Mouse (Mus musculus) kidney, adult 2 months (tissue): Measurements from ENCODE around the gene Nfib. TPM values are rescaled to one million over a fixed set of nuclear protein-coding genes. Genes with fewer than 3 reads are reported as not detected.
A peak's percentile ranks its signal among the peaks of the same experiment; 100 is the strongest.

Experiments used
- DNase-seq: peaks from one replicate; pipeline ENCODE4 v3.0.0; 2021
- H3K27ac ChIP-seq: fragments of 200-500 bp; 2 replicates; pipeline ENCODE4 v1.5.1; 2012; ENCODE audit warnings: low read depth, low read length, control low read depth, inconsistent platforms; ENCODE audit not compliant: insufficient read depth
- H3K27me3 ChIP-seq: fragments of 200-500 bp; replicated peaks from 2 replicates; pipeline ENCODE4 v1.6.1; 2012; ENCODE audit warnings: mild to moderate bottlenecking, moderate library complexity, low read length, inconsistent platforms; ENCODE audit not compliant: control insufficient read depth, insufficient read depth
- H3K36me3 ChIP-seq: fragments of 200-500 bp; 2 replicates; pipeline ENCODE4 v1.6.1; 2012; ENCODE audit warnings: mild to moderate bottlenecking, moderate library complexity, low read length, inconsistent platforms; ENCODE audit not compliant: control insufficient read depth, insufficient read depth
- H3K4me1 ChIP-seq: fragments of 200-500 bp; 2 replicates; pipeline ENCODE4 v1.6.1; 2011; ENCODE audit warnings: low read length; ENCODE audit not compliant: control insufficient read depth, insufficient read depth
- H3K4me3 ChIP-seq: fragments of 200-500 bp; 2 replicates; pipeline ENCODE4 v1.5.1; 2011; ENCODE audit warnings: mild to moderate bottlenecking, low read depth, low read length, control low read depth; ENCODE audit not compliant: insufficient read depth
- CTCF ChIP-seq: fragments of 200-500 bp; conservative IDR thresholded peaks from 2 replicates; pipeline ENCODE4 v1.5.1; 2011; ENCODE audit warnings: low read depth, mild to moderate bottlenecking, control low read depth, low read length, moderate library complexity, mixed read lengths; ENCODE audit not compliant: insufficient read depth, insufficient read length
- POLR2A ChIP-seq: fragments of 200-500 bp; IDR thresholded peaks from one replicate; pipeline ENCODE4 v1.6.1; 2011; ENCODE audit warnings: low read depth, low read length, control low read depth
- WGBS: fragments of 180-500 bp; shearing (Covaris S2); methylation state at CpG from one replicate; pipeline ENCODE4 v1.1.7; 2018; 5-methylcytosine and 5-hydroxymethylcytosine counted together
- polyA plus RNA-seq: library from polyadenylated mRNA; depleted of rRNA; stranded (reverse); fragments of >200 nt; gene quantifications from 2 replicates; pipeline ENCODE4 v1.2.3, GENCODE M21; 2012

The Nfib gene
- polyA plus RNA-seq, 1 experiment = 17.6 TPM

- Histone ChIP-seq H3K27me3 (peaks cover 4% of the 10 kb centered on the region; the same call in 1 of the 2 replicates), H3K36me3 (no peaks in the 10 kb centered on the region), H3K4me3 (no peak overlapping the region), H3K4me1 (peaks cover 10% of the 10 kb centered on the region), H3K27ac (no peak overlapping the region)
- WGBS = 36% methylated on average over 11 of the region's 11 CpGs
- TF ChIP-seq POLR2A (no peak), CTCF (no peak)
- peak; percentile 64 for DNase-seq
These were observed 172.9 kb downstream of the Nfib start for GRCm38 (mm10) chr4:82532443-82533191.

DNA sequence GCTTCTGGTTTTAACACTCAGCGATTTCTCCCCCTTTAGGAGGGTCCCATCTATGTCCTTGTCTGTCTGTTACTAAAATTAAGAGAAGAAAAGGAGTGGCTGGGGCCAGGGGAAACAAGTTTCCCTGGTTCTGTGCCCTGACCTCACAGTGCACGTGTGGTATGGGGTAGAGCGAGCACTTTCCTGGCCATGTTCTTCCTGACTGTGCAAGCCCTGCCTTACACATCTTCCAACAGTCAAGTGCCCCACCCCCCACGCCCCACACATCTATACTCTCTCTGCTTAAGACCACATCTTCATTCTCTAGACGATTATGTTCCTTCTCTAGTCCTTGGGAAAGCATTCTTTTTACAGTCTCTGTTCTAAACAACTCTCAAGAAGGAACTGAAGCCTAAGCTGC is 173.6 kb downstream of the Nfib start:
- 76% methylated on average over 5 of the region's 5 CpGs for WGBS
- Histone ChIP-seq H3K27me3 (peaks cover 2% of the 10 kb centered on the region; the same call in 1 of the 2 replicates), H3K27ac (no peak overlapping the region), H3K36me3 (no peaks in the 10 kb centered on the region), H3K4me3 (no peak overlapping the region), H3K4me1 (peaks cover 7% of the 10 kb centered on the region)
- no peak for DNase-seq
- TF ChIP-seq CTCF = no peak
- TF ChIP-seq POLR2A = no peak

DNA sequence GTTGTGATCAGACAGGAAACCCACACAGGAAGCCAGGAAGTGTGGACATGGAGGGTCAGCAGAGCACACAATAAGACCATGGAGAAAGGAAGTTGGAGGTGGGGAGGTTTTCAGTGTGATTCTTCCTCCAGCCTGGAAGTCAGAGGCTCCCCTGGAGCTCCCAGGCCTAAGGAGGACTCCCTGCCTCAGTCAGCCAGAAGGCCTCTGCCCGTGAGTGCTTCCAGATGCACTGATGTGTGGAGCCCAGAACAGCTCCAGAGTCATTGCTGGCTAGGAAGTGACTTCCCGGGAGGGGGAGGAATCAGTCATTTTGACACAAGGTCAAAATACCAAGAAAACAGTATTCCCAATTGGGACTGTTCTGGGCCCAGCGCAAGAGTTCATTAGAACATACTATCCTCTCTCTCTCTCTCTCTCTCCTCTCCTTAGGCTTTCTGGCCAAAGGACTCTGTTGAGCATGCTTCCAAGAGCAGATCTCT is 174.6 kb downstream of the Nfib start:
- no peak for TF ChIP-seq POLR2A
- no peak for TF ChIP-seq CTCF
- peak; percentile 72 for DNase-seq
- H3K27ac ChIP-seq = peak overlapping the region; percentile 35; the same call in 1 of the 2 replicates
- no peaks in the 10 kb centered on the region for H3K27me3 ChIP-seq
- peaks cover 4% of the 10 kb centered on the region for H3K4me1 ChIP-seq
- no peak overlapping the region for H3K4me3 ChIP-seq
- H3K36me3 ChIP-seq = no peaks in the 10 kb centered on the region
- 33% methylated on average over 3 of the region's 3 CpGs for WGBS

DNA sequence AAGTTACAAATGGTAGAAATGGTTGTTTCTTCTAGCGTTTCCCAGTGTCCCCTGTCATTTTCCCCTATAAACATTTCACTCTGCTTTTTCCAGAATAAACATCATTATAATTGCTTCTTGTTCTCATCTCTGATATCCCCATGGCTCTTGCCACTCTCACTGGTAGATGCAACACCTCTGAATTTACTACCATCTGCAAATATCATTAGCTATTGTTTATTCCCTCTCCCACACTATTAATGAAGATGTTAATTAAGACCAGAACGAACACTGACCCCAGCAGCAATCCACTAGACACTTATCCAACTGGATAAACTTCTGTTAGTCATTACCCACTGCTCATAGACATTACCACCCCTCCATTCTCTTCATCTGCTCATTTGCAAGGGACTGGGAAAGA is 176.6 kb downstream of the Nfib start:
- TF ChIP-seq CTCF = no peak
- no peak for TF ChIP-seq POLR2A
- no peak for DNase-seq
- 61% methylated on average over 2 of the region's 2 CpGs for WGBS

DNA sequence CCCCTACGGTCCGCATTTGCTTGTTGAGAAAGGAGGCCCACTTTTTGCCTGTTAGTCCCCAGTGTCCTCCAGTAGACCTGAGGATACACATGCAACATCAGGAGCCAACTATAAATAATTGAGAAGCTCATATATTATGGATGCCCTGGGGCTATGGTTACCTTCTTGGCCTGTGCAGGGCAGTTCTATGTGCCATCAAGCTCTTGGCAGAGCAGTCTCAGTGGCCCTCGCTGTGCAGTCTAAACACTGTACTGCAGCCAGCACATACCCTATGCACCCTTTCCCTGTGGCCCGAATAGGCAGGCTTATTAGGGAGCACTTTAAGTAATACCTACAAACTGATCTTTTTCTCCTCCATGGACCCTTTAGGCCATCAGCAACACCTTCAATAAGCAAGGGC is 185.6 kb downstream of the Nfib start:
- TF ChIP-seq POLR2A (no peak), CTCF (no peak)
- Histone ChIP-seq H3K4me1 (no peaks in the 10 kb centered on the region), H3K36me3 (no peaks in the 10 kb centered on the region), H3K27ac (no peak overlapping the region), H3K4me3 (no peak overlapping the region), H3K27me3 (no peaks in the 10 kb centered on the region)
- no peak for DNase-seq
- WGBS = 94% methylated on average over 4 of the region's 4 CpGs

More for the DNA sequence above, 176.6 kb downstream of the Nfib start:
- no peak overlapping the region for H3K4me3 ChIP-seq
- H3K27ac ChIP-seq = no peak overlapping the region
- no peaks in the 10 kb centered on the region for H3K36me3 ChIP-seq
- H3K4me1 ChIP-seq = peaks cover 4% of the 10 kb centered on the region
- H3K27me3 ChIP-seq = no peaks in the 10 kb centered on the region

- no peaks in the 10 kb centered on the region for H3K4me1 ChIP-seq
- WGBS = 80% methylated on average over 1 of the region's 1 CpGs
- H3K27me3 ChIP-seq = no peaks in the 10 kb centered on the region
- no peak for TF ChIP-seq CTCF
- TF ChIP-seq POLR2A = no peak
- H3K4me3 ChIP-seq = no peak overlapping the region
- DNase-seq = no peak
- no peaks in the 10 kb centered on the region for H3K36me3 ChIP-seq
- no peak overlapping the region for H3K27ac ChIP-seq
These were observed 187.4 kb downstream of the Nfib start for GRCm38 (mm10) chr4:82518132-82518531.

DNA sequence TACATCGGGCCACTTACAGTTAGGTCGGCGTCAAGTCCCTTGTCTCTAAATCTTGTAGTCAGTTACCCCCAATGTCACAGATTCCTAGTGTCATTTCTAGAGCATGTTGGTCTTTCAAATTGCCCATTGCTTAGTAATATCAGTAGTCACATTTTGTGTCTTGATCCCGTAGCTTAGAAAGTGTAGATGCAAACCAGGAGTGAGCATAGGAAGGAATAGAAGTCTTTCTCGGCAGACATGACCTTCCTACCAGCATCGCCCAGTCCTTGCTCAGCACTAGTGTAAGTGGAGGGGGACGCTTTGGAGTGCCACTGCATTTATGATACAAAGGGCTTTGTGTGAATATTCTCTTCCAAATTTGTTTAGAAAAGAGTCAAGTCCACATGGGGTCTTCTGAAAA is 188.2 kb downstream of the Nfib start:
- TF ChIP-seq CTCF (no peak), POLR2A (no peak)
- no peak for DNase-seq
- H3K27ac ChIP-seq = no peak overlapping the region
- WGBS = 75% methylated on average over 7 of the region's 7 CpGs
- H3K36me3 ChIP-seq = no peaks in the 10 kb centered on the region
- peaks cover under 1% of the 10 kb centered on the region; the same call in 1 of the 2 replicates for H3K4me1 ChIP-seq
- no peaks in the 10 kb centered on the region for H3K27me3 ChIP-seq
- H3K4me3 ChIP-seq = no peak overlapping the region
